Mouse (Mus musculus) bone marrow, adult 2 months (tissue): ENCODE measurements around the gene Ak2.

Experiments
- CTCF ChIP-seq: fragments of 200-500 bp; IDR thresholded peaks from 2 replicates; pipeline ENCODE4 v1.5.1; 2011; ENCODE audit warnings: low read length, control low read depth; ENCODE audit not compliant: control insufficient read depth, insufficient read depth
- POLR2A ChIP-seq: fragments of 200-500 bp; IDR thresholded peaks from 2 replicates; pipeline ENCODE4 v1.6.1; 2011; ENCODE audit warnings: low read depth, mild to moderate bottlenecking, control low read depth, low read length, borderline replicate concordance; ENCODE audit not compliant: control insufficient read depth

- TF ChIP-seq CTCF (no peak), POLR2A (no peak)
These were observed 32.1 kb upstream of the Ak2 start for GRCm38 (mm10) chr4:128959676-128960075.
